Mouse (Mus musculus) heart, adult 2 months (tissue): ENCODE results near the gene Ccl2. TPM values are rescaled to one million over a fixed set of nuclear protein-coding genes. Genes with fewer than 3 reads are reported as not detected.
A peak's percentile ranks its signal among the peaks of the same experiment; 100 is the strongest.

ENCODE experiments used
- DNase-seq, 2 experiments: peaks; one replicate each; pipeline ENCODE4 v3.0.0; 2021
- H3K27ac ChIP-seq: fragments of 200-600 bp; 2 replicates; pipeline ENCODE4 v1.8.1; 2022
- H3K27me3 ChIP-seq: fragments of 200-500 bp; 2 replicates; pipeline ENCODE4 v1.6.1; 2012; ENCODE audit warnings: mild to moderate bottlenecking, low read length, inconsistent platforms, mixed read lengths; ENCODE audit not compliant: control insufficient read depth, insufficient read depth
- H3K36me3 ChIP-seq: fragments of 200-500 bp; 2 replicates; pipeline ENCODE4 v1.6.1; 2012; ENCODE audit warnings: low read length, inconsistent platforms; ENCODE audit not compliant: control insufficient read depth, insufficient read depth
- H3K4me1 ChIP-seq: fragments of 200-500 bp; 2 replicates; pipeline ENCODE4 v1.6.1; 2011; ENCODE audit warnings: low read length; ENCODE audit not compliant: control insufficient read depth, insufficient read depth
- H3K4me3 ChIP-seq: fragments of 200-600 bp; 2 replicates; pipeline ENCODE4 v1.8.1; 2022
- H3K79me2 ChIP-seq: fragments of 200-500 bp; replicated peaks from 2 replicates; pipeline ENCODE4 v1.6.1; 2012; ENCODE audit warnings: mild to moderate bottlenecking, inconsistent platforms, low read length, moderate library complexity, mixed read lengths; ENCODE audit not compliant: control insufficient read depth, insufficient read depth
- H3K9ac ChIP-seq: fragments of 200-500 bp; 2 replicates; pipeline ENCODE4 v1.6.1; 2012; ENCODE audit warnings: low read depth, mild to moderate bottlenecking, control low read depth, inconsistent platforms, low read length, mixed read lengths
- CTCF ChIP-seq: fragments of 200-600 bp; IDR thresholded peaks from 2 replicates; pipeline ENCODE4 v1.8.1; 2022; ENCODE audit warnings: antibody characterized with exemption, mild to moderate bottlenecking, moderate library complexity
- EP300 ChIP-seq: fragments of 200-500 bp; IDR thresholded peaks from 2 replicates; pipeline ENCODE4 v1.6.1; 2011; ENCODE audit warnings: low read depth, low read length, control low read depth; ENCODE audit not compliant: insufficient read depth
- POLR2A ChIP-seq: fragments of 200-500 bp; IDR thresholded peaks from 2 replicates; pipeline ENCODE4 v1.6.1; 2011; ENCODE audit warnings: mild to moderate bottlenecking, low read depth, low read length, control low read depth; ENCODE audit not compliant: insufficient read depth
- WGBS: fragments of 180-500 bp; shearing (Covaris S2); methylation state at CpG from one replicate; pipeline ENCODE4 v1.1.7; 2018; 5-methylcytosine and 5-hydroxymethylcytosine counted together
- intact Hi-C: fragments of 180-260 bp; cut with DNase I; formaldehyde crosslinking; loops from one replicate; pipeline ENCODE4 v1.15.1; 2025
- polyA plus RNA-seq: library from polyadenylated mRNA; depleted of rRNA; stranded (reverse); fragments of >200 nt; gene quantifications from 2 replicates; pipeline ENCODE4 v1.2.3, GENCODE M21; 2012
- total RNA-seq, 2 experiments: library from RNA; stranded (reverse); gene quantifications; 2 replicates each; pipeline ENCODE4 v1.2.3; 2021

The Ccl2 gene
- total and polyA plus RNA-seq, 3 experiments = 1.1 to 4.6 (median 1.6) TPM

GRCm38 (mm10) chr11:82062226-82062625, 26.9 kb downstream of the Ccl2 start:
- TF ChIP-seq EP300 = no peak
- TF ChIP-seq CTCF = no peak
- TF ChIP-seq POLR2A = peak; percentile 28; the same call in 1 of the 2 replicates
- DNase-seq = no peak
- WGBS = 69% methylated on average over 3 of the region's 3 CpGs
- Histone ChIP-seq H3K27me3 (no peaks in the 10 kb centered on the region), H3K27ac (peak overlapping the region; percentile 23; the same call in 1 of the 2 replicates), H3K4me3 (no peak overlapping the region), H3K9ac (no peak overlapping the region), H3K4me1 (peaks cover 3% of the 10 kb centered on the region; the same call in 1 of the 2 replicates), H3K79me2 (no peaks in the 10 kb centered on the region), H3K36me3 (no peaks in the 10 kb centered on the region)
- intact Hi-C loops = no loop called here

DNA sequence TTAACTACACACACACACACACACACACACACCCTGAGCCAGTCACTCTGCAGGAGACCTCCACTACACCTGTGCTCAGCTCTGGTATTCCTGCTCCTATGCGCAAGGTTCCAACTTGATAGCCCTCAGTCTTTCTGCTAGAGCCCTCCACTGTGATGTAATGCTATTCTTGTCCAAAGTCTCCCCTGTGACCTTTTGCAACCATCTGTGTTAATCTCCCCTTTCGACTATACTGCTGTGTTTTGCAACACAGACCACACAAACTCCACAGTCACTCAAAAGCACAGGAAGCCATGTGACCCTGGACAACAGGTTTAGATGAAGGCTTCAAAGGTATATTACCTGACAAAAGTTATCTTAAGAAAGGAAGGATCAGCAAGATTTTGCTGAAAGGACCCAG, 28.1 kb downstream of the Ccl2 start:
- intact Hi-C loops = no loop called here
- no peak overlapping the region for H3K4me3 ChIP-seq
- H3K79me2 ChIP-seq = no peaks in the 10 kb centered on the region
- H3K27ac ChIP-seq = no peak overlapping the region
- no peak for TF ChIP-seq EP300
- TF ChIP-seq CTCF = no peak
- TF ChIP-seq POLR2A = no peak
- DNase-seq = no peak
- no peaks in the 10 kb centered on the region for H3K36me3 ChIP-seq
- H3K27me3 ChIP-seq = no peaks in the 10 kb centered on the region
- H3K4me1 ChIP-seq = peaks cover 3% of the 10 kb centered on the region; the same call in 1 of the 2 replicates
- H3K9ac ChIP-seq = no peak overlapping the region
- 67% methylated on average over 2 of the region's 2 CpGs for WGBS

GRCm38 (mm10) chr11:82066953-82067571, 31.7 kb downstream of the Ccl2 start:
- Histone ChIP-seq H3K79me2 (no peaks in the 10 kb centered on the region), H3K27ac (no peak overlapping the region), H3K9ac (no peak overlapping the region), H3K27me3 (no peaks in the 10 kb centered on the region), H3K4me1 (peaks cover 3% of the 10 kb centered on the region; the same call in 1 of the 2 replicates), H3K4me3 (no peak overlapping the region), H3K36me3 (no peaks in the 10 kb centered on the region)
- intact Hi-C loops = no loop called here
- 75% methylated on average over 7 of the region's 7 CpGs for WGBS
- TF ChIP-seq EP300 = no peak
- no peak for TF ChIP-seq POLR2A
- no peak for TF ChIP-seq CTCF
- no peak for DNase-seq

DNA sequence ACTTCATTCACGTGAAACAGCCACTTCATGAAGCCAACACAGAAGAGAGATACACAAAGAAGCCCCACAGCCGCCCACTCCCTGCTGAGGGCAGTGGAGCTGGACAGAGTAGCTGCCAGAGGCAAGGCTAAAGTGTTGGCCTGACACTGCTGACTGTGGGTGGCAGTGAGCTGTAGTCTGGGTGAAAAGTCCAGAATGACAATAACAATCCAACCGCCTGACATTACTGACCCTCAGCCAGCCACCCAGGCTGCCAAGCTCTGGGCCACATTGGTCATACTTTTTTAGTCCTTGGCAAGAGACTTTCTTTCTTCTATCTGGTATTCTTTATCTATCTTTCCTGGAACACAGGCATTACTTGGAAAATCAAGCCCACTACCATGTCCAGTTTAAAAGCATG, 35.7 kb downstream of the Ccl2 start:
- H3K4me3 ChIP-seq = no peak overlapping the region
- H3K9ac ChIP-seq = no peak overlapping the region
- H3K27ac ChIP-seq = no peak overlapping the region
- no peaks in the 10 kb centered on the region for H3K27me3 ChIP-seq
- no peaks in the 10 kb centered on the region for H3K36me3 ChIP-seq
- intact Hi-C loops = no loop called here
- no peaks in the 10 kb centered on the region for H3K79me2 ChIP-seq
- H3K4me1 ChIP-seq = no peaks in the 10 kb centered on the region
- DNase-seq = peak in 1 of 2 experiments; percentile 24
- TF ChIP-seq CTCF (no peak), EP300 (no peak), POLR2A (no peak)
- 67% methylated on average over 3 of the region's 3 CpGs for WGBS

GRCm38 (mm10) chr11:82072374-82072773, 37.0 kb downstream of the Ccl2 start:
- DNase-seq = no peak
- Histone ChIP-seq H3K36me3 (no peaks in the 10 kb centered on the region), H3K4me1 (no peaks in the 10 kb centered on the region), H3K9ac (no peak overlapping the region), H3K79me2 (no peaks in the 10 kb centered on the region), H3K4me3 (no peak overlapping the region), H3K27ac (no peak overlapping the region), H3K27me3 (no peaks in the 10 kb centered on the region)
- intact Hi-C loops = no loop called here
- whole genome bisulfite sequencing = 86% methylated on average over 1 of the region's 1 CpGs
- TF ChIP-seq CTCF = peak; percentile 14; the same call in 1 of the 2 replicates
- no peak for TF ChIP-seq EP300
- TF ChIP-seq POLR2A = no peak

- Histone ChIP-seq H3K79me2 (no peaks in the 10 kb centered on the region), H3K27ac (no peak overlapping the region), H3K27me3 (no peaks in the 10 kb centered on the region), H3K4me1 (no peaks in the 10 kb centered on the region), H3K4me3 (no peak overlapping the region), H3K36me3 (no peaks in the 10 kb centered on the region), H3K9ac (no peak overlapping the region)
- WGBS = 47% methylated on average over 3 of the region's 3 CpGs
- intact Hi-C loops = no loop called here
- TF ChIP-seq CTCF (no peak), POLR2A (no peak), EP300 (no peak)
- DNase-seq = no peak
These were observed 37.6 kb downstream of the Ccl2 start for GRCm38 (mm10) chr11:82072984-82073383.
